Mouse (Mus musculus): ENCODE results near the gene 4932415D10Rik. TPM values are rescaled to one million over a fixed set of nuclear protein-coding genes. Genes with fewer than 3 reads are reported as not detected.
A peak's percentile ranks its signal among the peaks of the same experiment; 100 is the strongest.

The 4932415D10Rik gene
- polyA plus RNA-seq, 1 experiment: not detected

GRCm38 (mm10) chr10:82257331-82257730 lies 59.1 kb downstream of the 4932415D10Rik start:
- 83% methylated on average over 2 of the region's 2 CpGs for WGBS
- DNase-seq (ENCODE audit: low read depth in 1 of 2, low spot score in 2 of 2): no peak
- Histone ChIP-seq H3K27ac (ENCODE audit: insufficient read depth, low read length) (no peak overlapping the region), H3K36me3 (ENCODE audit: control insufficient read depth, insufficient read depth, low read length) (no peaks in the 10 kb centered on the region), H3K4me1 (ENCODE audit: control insufficient read depth, insufficient read depth, insufficient read length) (no peaks in the 10 kb centered on the region), H3K4me3 (ENCODE audit: extremely low read depth, insufficient read depth, insufficient read length) (no peak overlapping the region), H3K27me3 (ENCODE audit: control insufficient read depth, insufficient read depth, low read length) (no peaks in the 10 kb centered on the region)
- TF ChIP-seq POLR2A (IDR thresholded peaks at IDR 0.05; ENCODE audit: low read depth, low read length) (no peak), CTCF (IDR thresholded peaks at IDR 0.05; ENCODE audit: extremely low read depth, insufficient read depth, insufficient read length, insufficient replicate concordance) (no peak)

GRCm38 (mm10) chr10:82245021-82245420 lies 71.4 kb downstream of the 4932415D10Rik start:
- Histone ChIP-seq H3K27ac (ENCODE audit: insufficient read depth, low read length) (no peak overlapping the region), H3K36me3 (ENCODE audit: control insufficient read depth, insufficient read depth, low read length) (no peaks in the 10 kb centered on the region), H3K4me3 (ENCODE audit: extremely low read depth, insufficient read depth, insufficient read length) (no peak overlapping the region), H3K4me1 (ENCODE audit: control insufficient read depth, insufficient read depth, insufficient read length) (no peaks in the 10 kb centered on the region; the same call in 1 of the 2 replicates), H3K27me3 (ENCODE audit: control insufficient read depth, insufficient read depth, low read length) (no peaks in the 10 kb centered on the region)
- no peak for DNase-seq (ENCODE audit: low read depth in 1 of 2, low spot score in 2 of 2)
- no peak for TF ChIP-seq POLR2A (IDR thresholded peaks at IDR 0.05; ENCODE audit: low read depth, low read length)
- TF ChIP-seq CTCF (IDR thresholded peaks at IDR 0.05; ENCODE audit: extremely low read depth, insufficient read depth, insufficient read length, insufficient replicate concordance): no peak

GRCm38 (mm10) chr10:82241401-82241788 lies 75.0 kb downstream of the 4932415D10Rik start:
- WGBS: 76% methylated on average over 5 of the region's 5 CpGs
- Histone ChIP-seq H3K4me3 (ENCODE audit: extremely low read depth, insufficient read depth, insufficient read length) (peak overlapping the region; percentile 73; the same call in 1 of the 2 replicates), H3K27ac (ENCODE audit: insufficient read depth, low read length) (no peak overlapping the region), H3K27me3 (ENCODE audit: control insufficient read depth, insufficient read depth, low read length) (no peaks in the 10 kb centered on the region), H3K4me1 (ENCODE audit: control insufficient read depth, insufficient read depth, insufficient read length) (no peaks in the 10 kb centered on the region; the same call in 1 of the 2 replicates), H3K36me3 (ENCODE audit: control insufficient read depth, insufficient read depth, low read length) (no peaks in the 10 kb centered on the region)
- no peak for DNase-seq (ENCODE audit: low read depth in 1 of 2, low spot score in 2 of 2)
- TF ChIP-seq POLR2A (IDR thresholded peaks at IDR 0.05; ENCODE audit: low read depth, low read length): no peak
- TF ChIP-seq CTCF (IDR thresholded peaks at IDR 0.05; ENCODE audit: extremely low read depth, insufficient read depth, insufficient read length, insufficient replicate concordance): no peak

DNA sequence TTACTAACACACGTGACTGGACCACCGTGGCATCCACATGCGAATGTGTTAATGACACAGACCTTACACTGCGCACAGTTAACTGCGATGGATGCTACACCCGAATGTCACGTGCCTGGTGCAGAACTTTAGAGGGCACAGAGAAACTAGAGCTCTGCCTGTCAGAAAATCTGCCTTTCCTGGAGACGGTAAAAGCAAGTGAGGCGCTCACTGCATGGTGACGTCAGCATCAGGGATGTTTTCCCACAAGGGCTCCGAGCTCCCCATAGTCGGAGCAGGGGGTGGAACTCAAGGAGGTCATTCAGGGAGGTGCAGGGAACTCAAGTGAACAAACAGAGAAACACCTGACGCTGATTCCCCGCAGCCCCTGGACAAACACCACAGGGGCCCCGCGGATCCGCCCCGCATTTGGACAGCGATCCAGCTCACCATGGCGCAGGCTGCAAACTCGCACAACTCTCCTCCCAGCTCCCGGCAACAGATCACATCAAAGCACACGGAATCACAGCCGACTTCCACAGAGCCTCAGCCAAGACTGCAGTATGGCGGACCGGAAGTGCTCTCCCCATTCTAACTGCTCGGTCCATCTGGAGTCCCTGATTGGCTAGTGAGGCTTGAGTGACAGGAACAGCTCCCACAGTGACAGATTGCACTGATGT lies 75.5 kb downstream of the 4932415D10Rik start, which contains the start of gene Zfp938:
TSS of gene Zfp938 (minus strand) at position 539 of the 659 bp plus-strand sequence.
- TF ChIP-seq CTCF (IDR thresholded peaks at IDR 0.05; ENCODE audit: extremely low read depth, insufficient read depth, insufficient read length, insufficient replicate concordance) (no peak), POLR2A (IDR thresholded peaks at IDR 0.05; ENCODE audit: low read depth, low read length) (no peak)
- WGBS: 1% methylated on average over 27 of the region's 27 CpGs
- DNase-seq (ENCODE audit: low read depth in 1 of 2, low spot score in 2 of 2): peak; percentile 64 to 69

More for the DNA sequence above, 75.5 kb downstream of the 4932415D10Rik start, which contains the start of gene Zfp938:
- peak within 1 kb of the TSS; percentile 73 for H3K4me3 ChIP-seq (ENCODE audit: extremely low read depth, insufficient read depth, insufficient read length)
- no peaks in the 10 kb centered on the region; the same call in 1 of the 2 replicates for H3K4me1 ChIP-seq (ENCODE audit: control insufficient read depth, insufficient read depth, insufficient read length)
- no peaks in the 10 kb centered on the region for H3K27me3 ChIP-seq (ENCODE audit: control insufficient read depth, insufficient read depth, low read length)
- H3K27ac ChIP-seq (ENCODE audit: insufficient read depth, low read length): no peak within 1 kb of the TSS
- H3K36me3 ChIP-seq (ENCODE audit: control insufficient read depth, insufficient read depth, low read length): no peaks in the 10 kb centered on the region

Other genes with a start within 250 kb of the 4932415D10Rik start
- 0.04 and 0.13 TPM in 2 replicates for gene BC024063, start 233.2 kb downstream of the 4932415D10Rik start, polyA plus RNA-seq (2012; rRNA removed)
- 0.19 and 0.22 TPM in 2 replicates for gene AU041133, start 188.6 kb downstream of the 4932415D10Rik start, polyA plus RNA-seq (2012; rRNA removed)
- 0.28 and 0.39 TPM in 2 replicates for gene Zfp938, start 75.3 kb downstream of the 4932415D10Rik start, polyA plus RNA-seq (2012; rRNA removed)
- gene Gm4924, start 37.7 kb upstream of the 4932415D10Rik start, polyA plus RNA-seq (2012; rRNA removed): 0.19 TPM in 1 of 2 replicates, not detected in the other
- not detected in 2 replicates for gene Gm1553, start 176.0 kb upstream of the 4932415D10Rik start, polyA plus RNA-seq (2012; rRNA removed)